Mouse (Mus musculus) heart, adult 2 months (tissue): ENCODE measurements around the gene Kmt2d. TPM values are rescaled to one million over a fixed set of nuclear protein-coding genes. Genes with fewer than 3 reads are reported as not detected.

Source experiments
- DNase-seq, 2 experiments: peaks; one replicate each; pipeline ENCODE4 v3.0.0; 2021
- H3K27ac ChIP-seq: fragments of 200-600 bp; 2 replicates; pipeline ENCODE4 v1.8.1; 2022
- H3K27me3 ChIP-seq: fragments of 200-500 bp; 2 replicates; pipeline ENCODE4 v1.6.1; 2012; ENCODE audit warnings: mild to moderate bottlenecking, low read length, inconsistent platforms, mixed read lengths; ENCODE audit not compliant: control insufficient read depth, insufficient read depth
- H3K36me3 ChIP-seq: fragments of 200-500 bp; 2 replicates; pipeline ENCODE4 v1.6.1; 2012; ENCODE audit warnings: low read length, inconsistent platforms; ENCODE audit not compliant: control insufficient read depth, insufficient read depth
- H3K4me1 ChIP-seq: fragments of 200-500 bp; 2 replicates; pipeline ENCODE4 v1.6.1; 2011; ENCODE audit warnings: low read length; ENCODE audit not compliant: control insufficient read depth, insufficient read depth
- H3K4me3 ChIP-seq: fragments of 200-600 bp; 2 replicates; pipeline ENCODE4 v1.8.1; 2022
- H3K79me2 ChIP-seq: fragments of 200-500 bp; replicated peaks from 2 replicates; pipeline ENCODE4 v1.6.1; 2012; ENCODE audit warnings: mild to moderate bottlenecking, inconsistent platforms, low read length, moderate library complexity, mixed read lengths; ENCODE audit not compliant: control insufficient read depth, insufficient read depth
- H3K9ac ChIP-seq: fragments of 200-500 bp; 2 replicates; pipeline ENCODE4 v1.6.1; 2012; ENCODE audit warnings: low read depth, mild to moderate bottlenecking, control low read depth, inconsistent platforms, low read length, mixed read lengths
- CTCF ChIP-seq: fragments of 200-600 bp; IDR thresholded peaks from 2 replicates; pipeline ENCODE4 v1.8.1; 2022; ENCODE audit warnings: antibody characterized with exemption, mild to moderate bottlenecking, moderate library complexity
- EP300 ChIP-seq: fragments of 200-500 bp; IDR thresholded peaks from 2 replicates; pipeline ENCODE4 v1.6.1; 2011; ENCODE audit warnings: low read depth, low read length, control low read depth; ENCODE audit not compliant: insufficient read depth
- POLR2A ChIP-seq: fragments of 200-500 bp; IDR thresholded peaks from 2 replicates; pipeline ENCODE4 v1.6.1; 2011; ENCODE audit warnings: mild to moderate bottlenecking, low read depth, low read length, control low read depth; ENCODE audit not compliant: insufficient read depth
- WGBS: fragments of 180-500 bp; shearing (Covaris S2); methylation state at CpG from one replicate; pipeline ENCODE4 v1.1.7; 2018; 5-methylcytosine and 5-hydroxymethylcytosine counted together
- intact Hi-C: fragments of 180-260 bp; cut with DNase I; formaldehyde crosslinking; loops from one replicate; pipeline ENCODE4 v1.15.1; 2025
- polyA plus RNA-seq: library from polyadenylated mRNA; depleted of rRNA; stranded (reverse); fragments of >200 nt; gene quantifications from 2 replicates; pipeline ENCODE4 v1.2.3, GENCODE M21; 2012
- total RNA-seq, 2 experiments: library from RNA; stranded (reverse); gene quantifications; 2 replicates each; pipeline ENCODE4 v1.2.3; 2021

The Kmt2d gene
- total and polyA plus RNA-seq, 3 experiments, result 17.7 to 56.5 (median 51.3) TPM

DNA sequence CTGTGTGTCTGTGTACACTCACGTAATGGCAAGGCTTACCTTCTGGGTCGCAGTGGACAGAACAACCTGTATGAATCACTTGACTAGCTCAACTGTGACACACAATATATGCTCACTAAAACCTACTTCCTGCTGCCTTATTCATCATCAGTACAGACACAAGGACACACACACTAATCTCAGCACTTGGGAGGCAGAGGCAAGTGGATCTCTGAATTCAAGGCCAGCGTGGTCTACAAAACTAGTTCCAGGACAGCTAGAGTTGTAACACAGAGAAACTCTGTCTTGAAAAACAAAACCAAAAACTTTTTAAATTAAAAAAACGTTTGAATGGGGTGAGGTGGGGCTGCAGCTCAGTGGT lies 33.3 kb downstream of the Kmt2d start:
- H3K79me2 ChIP-seq, result no peaks in the 10 kb centered on the region
- no peaks in the 10 kb centered on the region for H3K36me3 ChIP-seq
- TF ChIP-seq EP300, result no peak
- TF ChIP-seq CTCF, result no peak
- TF ChIP-seq POLR2A, result no peak
- DNase-seq, result no peak
- no peak overlapping the region for H3K4me3 ChIP-seq
- intact Hi-C loops, result no loop called here
- WGBS, result 75% methylated on average over 4 of the region's 4 CpGs
- no peak overlapping the region for H3K9ac ChIP-seq
- no peak overlapping the region for H3K27ac ChIP-seq
- no peaks in the 10 kb centered on the region for H3K4me1 ChIP-seq
- no peaks in the 10 kb centered on the region for H3K27me3 ChIP-seq

DNA sequence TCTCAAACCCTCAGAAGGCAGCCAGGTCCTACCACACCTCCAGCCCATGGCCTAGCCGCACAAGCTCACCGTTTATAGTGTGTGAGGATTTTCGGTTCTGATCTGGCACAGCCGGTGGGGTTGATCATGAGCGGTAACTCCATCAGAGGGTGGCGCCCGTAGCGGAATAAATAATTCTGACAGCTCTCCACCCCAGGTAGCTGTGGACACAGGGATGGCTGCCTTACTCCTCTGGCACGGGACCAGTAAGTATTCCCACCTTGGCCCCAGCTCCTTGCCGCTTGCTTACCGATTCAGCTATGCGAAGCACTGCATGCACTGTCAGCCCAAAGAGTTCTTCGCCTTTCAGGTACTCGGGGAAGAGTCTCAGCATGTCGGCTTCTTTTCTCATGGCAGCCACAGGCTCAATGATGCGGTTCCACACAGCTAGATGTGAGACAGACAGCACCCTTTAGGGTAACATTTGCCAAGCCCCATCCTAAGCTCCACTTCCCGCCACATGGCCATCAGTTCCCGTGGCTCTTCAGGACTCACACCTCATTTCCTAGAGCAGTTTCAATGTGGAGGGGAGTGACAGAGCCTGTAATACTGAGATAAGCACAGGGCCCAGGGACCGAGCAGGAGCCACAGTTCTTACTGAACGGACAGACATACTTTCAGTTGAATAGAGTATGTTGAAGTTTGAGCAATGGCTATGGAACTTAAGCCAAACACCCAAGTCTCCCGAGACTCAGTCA lies 33.8 kb downstream of the Kmt2d start:
- TF ChIP-seq EP300 (no peak), POLR2A (no peak), CTCF (no peak)
- H3K4me1 ChIP-seq, result peaks cover under 1% of the 10 kb centered on the region; the same call in 1 of the 2 replicates
- H3K9ac ChIP-seq, result no peak overlapping the region
- DNase-seq, result no peak
- intact Hi-C loops, result no loop called here
- WGBS, result 91% methylated on average over 21 of the region's 21 CpGs
- no peak overlapping the region for H3K27ac ChIP-seq
- no peaks in the 10 kb centered on the region for H3K27me3 ChIP-seq
- H3K79me2 ChIP-seq, result no peaks in the 10 kb centered on the region
- H3K36me3 ChIP-seq, result no peaks in the 10 kb centered on the region
- no peak overlapping the region for H3K4me3 ChIP-seq

DNA sequence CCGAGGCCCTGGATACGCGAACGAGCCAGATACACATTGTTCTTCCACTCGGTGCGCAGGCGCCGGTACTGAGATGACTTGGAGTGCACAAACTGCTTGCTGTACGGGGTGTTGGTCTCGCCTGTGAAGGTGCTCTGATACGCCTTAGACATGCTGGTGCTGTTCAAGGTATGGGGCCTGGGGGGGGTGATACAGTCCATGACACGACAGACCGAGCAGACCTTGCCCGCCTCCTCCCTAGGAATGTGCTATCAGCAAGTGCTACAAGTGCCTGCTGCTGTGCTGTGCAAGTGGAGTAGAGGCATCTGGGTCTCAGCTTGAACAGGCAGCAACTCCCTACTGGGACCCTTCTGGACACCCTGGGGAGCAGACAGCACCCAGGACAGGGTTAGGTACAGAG lies 35.7 kb downstream of the Kmt2d start:
- 81% methylated on average over 14 of the region's 14 CpGs for WGBS
- no peaks in the 10 kb centered on the region for H3K36me3 ChIP-seq
- H3K27ac ChIP-seq, result no peak overlapping the region
- TF ChIP-seq CTCF (no peak), POLR2A (no peak), EP300 (no peak)
- no peaks in the 10 kb centered on the region for H3K27me3 ChIP-seq
- no peak overlapping the region for H3K9ac ChIP-seq
- peaks cover 3% of the 10 kb centered on the region; the same call in 1 of the 2 replicates for H3K4me1 ChIP-seq
- no peaks in the 10 kb centered on the region for H3K79me2 ChIP-seq
- DNase-seq, result no peak
- intact Hi-C loops, result no loop called here
- no peak overlapping the region for H3K4me3 ChIP-seq

DNA sequence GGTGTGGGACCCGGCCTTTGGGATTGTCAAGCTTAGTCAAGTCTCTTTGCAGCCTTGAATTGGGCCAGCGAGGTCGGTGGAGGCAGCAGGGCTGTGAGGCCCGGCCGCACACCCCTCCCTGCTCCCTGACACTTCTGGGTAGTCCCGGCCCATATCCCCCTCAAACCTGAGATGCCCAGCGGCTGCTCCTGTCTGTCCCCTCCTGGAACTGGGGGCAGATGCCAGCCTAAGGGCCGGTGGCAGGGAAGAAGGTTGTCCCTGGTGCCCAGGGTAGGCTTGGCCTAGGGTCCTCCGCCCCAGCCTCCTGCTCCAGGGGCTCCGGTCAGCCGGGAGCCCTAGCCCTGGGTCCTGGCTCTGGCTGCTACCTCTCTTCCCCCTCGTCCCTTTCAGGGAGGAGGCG lies 36.9 kb downstream of the Kmt2d start:
- Histone ChIP-seq H3K4me3 (no peak overlapping the region), H3K9ac (no peak overlapping the region), H3K27me3 (no peaks in the 10 kb centered on the region), H3K27ac (no peak overlapping the region), H3K36me3 (no peaks in the 10 kb centered on the region), H3K79me2 (no peaks in the 10 kb centered on the region), H3K4me1 (peaks cover 3% of the 10 kb centered on the region; the same call in 1 of the 2 replicates)
- DNase-seq, result no peak
- 81% methylated on average over 13 of the region's 13 CpGs for WGBS
- intact Hi-C loops, result loop anchor here (5.0 kb wide), 1 partner anchor 83 kb away; the partner anchor contains the start of gene Lmbr1l
- no peak for TF ChIP-seq POLR2A
- TF ChIP-seq EP300, result no peak
- TF ChIP-seq CTCF, result no peak

DNA sequence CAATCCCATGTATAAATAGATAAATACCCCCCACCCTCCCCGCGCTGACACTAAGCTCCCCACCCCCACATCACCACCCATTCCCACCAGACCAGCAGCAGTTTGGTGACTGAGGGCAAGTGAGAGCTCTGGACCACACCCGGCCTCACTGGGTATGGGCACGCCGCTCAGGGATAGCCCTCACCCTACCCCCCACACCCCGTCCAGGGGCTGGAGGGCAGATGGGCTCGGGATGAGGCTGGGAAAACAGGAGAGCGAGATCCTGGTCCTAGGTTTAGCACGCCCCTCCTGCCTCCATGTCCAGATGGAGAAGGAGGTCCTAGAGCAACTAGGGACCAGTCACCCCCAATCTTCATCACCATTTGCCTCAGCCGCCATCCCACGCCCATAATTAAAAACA lies 37.7 kb downstream of the Kmt2d start:
- Histone ChIP-seq H3K4me3 (no peak overlapping the region), H3K36me3 (peaks cover 2% of the 10 kb centered on the region; the same call in 1 of the 2 replicates), H3K79me2 (no peaks in the 10 kb centered on the region), H3K27me3 (no peaks in the 10 kb centered on the region), H3K9ac (no peak overlapping the region), H3K4me1 (peaks cover 3% of the 10 kb centered on the region; the same call in 1 of the 2 replicates), H3K27ac (no peak overlapping the region)
- intact Hi-C loops, result loop anchor here (5.0 kb wide), 1 partner anchor 84 kb away; the partner anchor contains the start of gene Lmbr1l
- no peak for DNase-seq
- TF ChIP-seq EP300 (no peak), CTCF (no peak), POLR2A (no peak)
- WGBS, result 80% methylated on average over 11 of the region's 11 CpGs
